8 mouse cellular contexts compared by ENCODE assay signal in the genomic region with DNA sequence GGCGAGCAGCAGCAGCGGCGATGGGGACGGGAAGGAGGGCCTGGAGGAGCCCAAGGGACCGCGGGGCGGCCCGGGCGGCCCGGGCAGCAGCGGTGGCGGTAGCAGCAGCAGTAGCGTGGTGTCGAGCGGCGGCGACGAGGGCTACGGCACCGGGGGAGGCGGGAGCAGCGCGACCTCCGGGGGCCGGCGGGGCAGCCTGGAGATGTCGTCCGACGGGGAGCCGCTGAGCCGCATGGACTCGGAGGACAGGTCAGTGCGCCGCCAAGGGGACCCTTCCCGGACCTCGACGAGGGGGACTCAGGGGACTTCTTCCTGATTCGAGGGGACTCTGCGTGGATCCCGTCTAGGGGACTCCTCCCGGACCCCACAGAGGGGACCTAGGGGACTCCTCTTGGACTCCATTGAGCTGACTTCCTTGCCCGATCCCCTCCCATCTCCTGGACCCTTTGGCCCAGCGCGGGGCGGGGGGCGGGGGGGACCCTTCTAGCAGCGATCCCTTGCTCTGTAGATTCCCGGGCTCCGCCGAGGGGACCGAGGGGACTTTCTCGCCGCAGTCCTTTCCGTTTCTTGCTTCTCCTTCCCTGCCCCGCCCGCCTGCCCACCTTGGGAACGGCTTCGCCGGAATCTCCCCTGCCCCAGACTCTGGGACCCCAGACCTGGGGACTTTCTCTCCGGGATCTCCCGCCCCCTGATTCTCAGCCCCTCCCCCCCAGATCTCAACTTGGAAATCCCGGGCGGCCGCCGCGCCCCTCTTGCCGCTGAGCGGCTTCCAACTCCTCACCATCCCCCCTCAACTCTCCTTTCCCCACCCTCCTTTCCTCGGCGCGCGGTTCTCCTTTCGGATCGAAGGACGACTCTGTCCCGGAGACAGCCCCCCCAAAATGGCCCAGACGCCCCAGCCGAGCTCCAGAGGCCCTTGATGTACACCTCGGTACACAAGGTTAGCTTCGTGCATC. TPM values are rescaled to one million over a fixed set of nuclear protein-coding genes. Genes with fewer than 3 reads are reported as not detected.
A peak's percentile ranks its signal among the peaks of the same experiment; 100 is the strongest.
DNase-seq lines count a peak whose midpoint lies in the region; ATAC-seq and TF ChIP-seq lines count a peak whose summit lies in the region.

No protein-coding gene starts in this region.

- DNase-seq in ES-E14 (ENCODE audit: low read depth, low spot score), result no peak
- DNase-seq in heart, postnatal 0 days (ENCODE audit: low spot score), result peak; percentile 53
- DNase-seq in midbrain, embryonic 11.5 days (ENCODE audit: low spot score, missing footprints), result peak; percentile 95
- peak; percentile 10 to 15 for DNase-seq in spleen, postnatal 14 days (ENCODE audit: low spot score in 2 of 2)
- DNase-seq in frontal cortex, adult 2 months (ENCODE audit: extremely low spot score in 1 of 2, low spot score in 1 of 2), result no peak

- peaks cover 12 to 22% of the 10 kb centered on the region in 2 experiments for H3K4me1 ChIP-seq in ES-E14 (ENCODE audit: control insufficient read depth in 2 of 2, insufficient read depth in 2 of 2, low read length in 2 of 2, poor library complexity in 1 of 2)
- H3K4me1 ChIP-seq in bone marrow, adult 2 months (ENCODE audit: control insufficient read depth, insufficient read depth, low read length), result no peaks in the 10 kb centered on the region; the same call in 1 of the 2 replicates
- peaks cover 39% of the 10 kb centered on the region for H3K4me1 ChIP-seq in erythroblast, embryonic 14.5 days (ENCODE audit: control insufficient read depth)
- H3K4me1 ChIP-seq in heart, postnatal 0 days (ENCODE audit: control insufficient read depth, insufficient read depth), result peaks cover 28% of the 10 kb centered on the region
- peaks cover 26% of the 10 kb centered on the region for H3K4me1 ChIP-seq in limb, embryonic 12.5 days (replicated peaks)
- peaks cover 27% of the 10 kb centered on the region for H3K4me1 ChIP-seq in midbrain, embryonic 11.5 days (ENCODE audit: control insufficient read depth, insufficient read depth, low read length)

- H3K4me2 ChIP-seq in heart, postnatal 0 days (ENCODE audit: low read depth, low read length), result peak overlapping the region; percentile 76
- H3K4me2 ChIP-seq in limb, embryonic 12.5 days, result peak overlapping the region; percentile 75
- peak overlapping the region; percentile 62 for H3K4me2 ChIP-seq in midbrain, embryonic 11.5 days

- TF ChIP-seq POLR2A in bone marrow, adult 2 months (IDR thresholded peaks at IDR 0.05; ENCODE audit: borderline replicate concordance, control insufficient read depth, low read depth, low read length), result no peak

- in situ Hi-C loops in ES-E14 (cut with MboI; ENCODE audit: low sequenced_read_pairs in 2 of 2, unreplicated experiment in 2 of 2), result no loop called here

- peak overlapping the region; percentile 80 for H3K27ac ChIP-seq in ES-E14 (ENCODE audit: insufficient read depth, low read depth, low read length, poor library complexity, severe bottlenecking)
- peak overlapping the region; percentile 95 for H3K27ac ChIP-seq in bone marrow, adult 2 months (ENCODE audit: control insufficient read depth, insufficient read depth, low read depth, low read length, poor library complexity)
- peak overlapping the region; percentile 90 for H3K27ac ChIP-seq in heart, postnatal 0 days (ENCODE audit: low read depth)
- H3K27ac ChIP-seq in limb, embryonic 12.5 days, result peak overlapping the region; percentile 93
- H3K27ac ChIP-seq in midbrain, embryonic 11.5 days (ENCODE audit: low read depth, low read length), result peak overlapping the region; percentile 86

- H3K9me3 ChIP-seq in ES-E14 (ENCODE audit: control insufficient read depth, insufficient read depth, low read depth, low read length), result no peaks in the 10 kb centered on the region
- H3K9me3 ChIP-seq in erythroblast, embryonic 14.5 days (ENCODE audit: control insufficient read depth, low read length), result no peaks in the 10 kb centered on the region
- H3K9me3 ChIP-seq in heart, postnatal 0 days (replicated peaks; ENCODE audit: control insufficient read depth, low read length), result no peaks in the 10 kb centered on the region
- no peaks in the 10 kb centered on the region for H3K9me3 ChIP-seq in limb, embryonic 12.5 days
- H3K9me3 ChIP-seq in midbrain, embryonic 11.5 days (ENCODE audit: control insufficient read depth, low read length), result no peaks in the 10 kb centered on the region

- TF ChIP-seq CTCF in bone marrow, adult 2 months (IDR thresholded peaks at IDR 0.05; ENCODE audit: control insufficient read depth, insufficient read depth, low read length), result no peak
- no peak for TF ChIP-seq CTCF in heart, postnatal 0 days (IDR thresholded peaks at IDR 0.05; ENCODE audit: low read depth)

- WGBS in bone marrow, adult 2 months, result under 1% methylated on average over 80 of the region's 80 CpGs
- under 1% methylated on average over 67 of the region's 80 CpGs for WGBS in heart, postnatal 0 days
- under 1% methylated on average over 73 of the region's 80 CpGs for WGBS in limb, embryonic 12.5 days
- under 1% methylated on average over 77 of the region's 80 CpGs for WGBS in midbrain, embryonic 11.5 days

- H3K9ac ChIP-seq in ES-E14 (ENCODE audit: insufficient read depth, low read depth, low read length, poor library complexity, severe bottlenecking), result peak overlapping the region; percentile 93
- peak overlapping the region; percentile 91 for H3K9ac ChIP-seq in heart, postnatal 0 days (replicated peaks; ENCODE audit: low read depth, low read length)
- H3K9ac ChIP-seq in limb, embryonic 12.5 days (replicated peaks), result peak overlapping the region; percentile 99
- peak overlapping the region; percentile 98 for H3K9ac ChIP-seq in midbrain, embryonic 11.5 days (ENCODE audit: low read length)

- peak overlapping the region; percentile 88 to 95 for H3K4me3 ChIP-seq in ES-E14 (ENCODE audit: insufficient read depth in 1 of 2, low read depth in 1 of 2, low read length in 2 of 2, poor library complexity in 1 of 2, severe bottlenecking in 1 of 2)
- H3K4me3 ChIP-seq in bone marrow, adult 2 months (replicated peaks; ENCODE audit: control insufficient read depth, low read depth, low read length), result peak overlapping the region; percentile 88
- peak overlapping the region; percentile 97 for H3K4me3 ChIP-seq in erythroblast, embryonic 14.5 days (replicated peaks)
- H3K4me3 ChIP-seq in heart, postnatal 0 days (ENCODE audit: low read depth, low read length), result peak overlapping the region; percentile 89
- peak overlapping the region; percentile 97 for H3K4me3 ChIP-seq in limb, embryonic 12.5 days (replicated peaks)
- H3K4me3 ChIP-seq in midbrain, embryonic 11.5 days (ENCODE audit: low read depth, low read length), result peak overlapping the region; percentile 100

- peaks cover 10% of the 10 kb centered on the region for H3K36me3 ChIP-seq in ES-E14 (ENCODE audit: control insufficient read depth, insufficient read depth, low read length, poor library complexity, severe bottlenecking)
- no peaks in the 10 kb centered on the region; the same call in none of the 2 replicates for H3K36me3 ChIP-seq in erythroblast, embryonic 14.5 days (ENCODE audit: control insufficient read depth)
- H3K36me3 ChIP-seq in heart, postnatal 0 days (replicated peaks; ENCODE audit: control insufficient read depth, insufficient read depth, low read length), result no peaks in the 10 kb centered on the region
- no peaks in the 10 kb centered on the region; the same call in 1 of the 2 replicates for H3K36me3 ChIP-seq in limb, embryonic 12.5 days
- no peaks in the 10 kb centered on the region for H3K36me3 ChIP-seq in midbrain, embryonic 11.5 days (ENCODE audit: control insufficient read depth, insufficient read depth, low read length)

- peaks cover 5% of the 10 kb centered on the region; the same call in 1 of the 2 replicates for H3K27me3 ChIP-seq in erythroblast, embryonic 14.5 days (ENCODE audit: control insufficient read depth)
- H3K27me3 ChIP-seq in heart, postnatal 0 days (ENCODE audit: control insufficient read depth, insufficient read depth, low read length), result no peaks in the 10 kb centered on the region
- H3K27me3 ChIP-seq in limb, embryonic 12.5 days, result no peaks in the 10 kb centered on the region
- H3K27me3 ChIP-seq in midbrain, embryonic 11.5 days (ENCODE audit: control insufficient read depth, insufficient read depth, low read length), result no peaks in the 10 kb centered on the region; the same call in 1 of the 2 replicates

- no peak for TF ChIP-seq EP300 in heart, postnatal 0 days (IDR thresholded peaks at IDR 0.05; ENCODE audit: low read depth)

- ATAC-seq in heart, postnatal 0 days (ENCODE audit: insufficient read depth, low read depth), result peak; percentile 3
- ATAC-seq in limb, embryonic 12.5 days (ENCODE audit: insufficient number of reproducible peaks, insufficient read depth, low FRiP score, low TSS enrichment, low read depth), result peak; percentile 43
- ATAC-seq in midbrain, embryonic 11.5 days (ENCODE audit: low FRiP score), result peak; percentile 25

TF ChIP-seq in ES-E14, 5 proteins besides CTCF, POLR2A, EP300 and RAD21:
- TF ChIP-seq ZNF384 (IDR thresholded peaks at IDR 0.05; ENCODE audit: low read depth, low read length) (no peak), MAFK (IDR thresholded peaks at IDR 0.05; ENCODE audit: insufficient read depth, low read depth, low read length) (no peak), CHD2 (IDR thresholded peaks at IDR 0.05; ENCODE audit: low read depth, low read length) (no peak), HCFC1 (IDR thresholded peaks at IDR 0.05; ENCODE audit: borderline replicate concordance, insufficient read depth, low read length) (no peak), ZC3H11A (IDR thresholded peaks at IDR 0.05; ENCODE audit: borderline replicate concordance, low read depth, low read length) (no peak)

RNA-seq across cellular contexts. Expression of a gene that starts 1.9 kb away (rescaled TPM):
- 71.7 and 77.4 TPM in 2 replicates for total RNA-seq in ES-E14 (2012; rRNA removed)
- polyA plus RNA-seq in bone marrow, adult 2 months (2011; ENCODE audit: insufficient read depth, insufficient read length, low replicate concordance, missing spikeins), result 7.1 and 12.2 TPM in 2 replicates
- polyA plus RNA-seq in erythroblast, embryonic 14.5 days (2012), result 0.51 TPM in 2 replicates
- 14.8 and 23.8 TPM in 2 replicates for total RNA-seq in heart, postnatal 0 days (2014; rRNA removed; ENCODE audit: low replicate concordance)
- polyA plus RNA-seq in heart, postnatal 0 days (2015; fragmentation: Nextera tagmentation; extraction: Ambion mirVana), result 5.2 and 5.4 TPM in 2 replicates
- 16.4 and 18.0 TPM in 2 replicates for polyA plus RNA-seq in limb, embryonic 12.5 days (2016; fragmentation: Nextera tagmentation; extraction: Ambion mirVana)
- polyA plus RNA-seq in midbrain, embryonic 11.5 days (2014; fragmentation: Nextera tagmentation; extraction: Ambion mirVana), result 22.3 and 23.1 TPM in 2 replicates
- 40.7 and 42.1 TPM in 2 replicates for polyA plus RNA-seq in frontal cortex, adult 2 months (2012; rRNA removed)

Comparison
In these comparisons a context has a peak if more than half of its experiments do, and no peak if none do; other contexts are left out.
1. DNase-seq: peak in heart, postnatal 0 days (single experiment), midbrain, embryonic 11.5 days (single experiment) and spleen, postnatal 14 days (2 of 2); none in ES-E14 (single experiment) and frontal cortex, adult 2 months (0 of 2).
2. Peak in every context shown above with its lines, with median percentiles within 50 percentile points of each other: H3K27ac ChIP-seq, H3K4me3 ChIP-seq, H3K9ac ChIP-seq, ATAC-seq and H3K4me2 ChIP-seq.